Mouse (Mus musculus) hindbrain, postnatal 0 days (tissue): ENCODE measurements around the gene Ccdc102a. TPM values are rescaled to one million over a fixed set of nuclear protein-coding genes. Genes with fewer than 3 reads are reported as not detected.

Experiments
- ATAC-seq: fragments of 200-750 bp; cut with Nextera tagmentation; 2 replicates; pipeline ENCODE4 v1.8.0; 2017; ENCODE audit warnings: mild to moderate bottlenecking, moderate TSS enrichment, moderate library complexity
- DNase-seq: peaks from one replicate; pipeline ENCODE4 v3.0.0-alpha.2; 2015; ENCODE audit warnings: low spot score
- H3K27ac ChIP-seq: fragments of 300-500 bp; sonication (generic); 2 replicates; pipeline ENCODE4 v1.5.1; 2014; ENCODE audit warnings: mild to moderate bottlenecking
- H3K27me3 ChIP-seq: fragments of 300-500 bp; sonication (generic); 2 replicates; pipeline ENCODE4 v1.6.1; 2014; ENCODE audit warnings: low read length, mixed read lengths; ENCODE audit not compliant: insufficient read depth
- H3K36me3 ChIP-seq: fragments of 300-500 bp; sonication (generic); 2 replicates; pipeline ENCODE4 v1.6.1; 2014; ENCODE audit warnings: low read length, mixed read lengths; ENCODE audit not compliant: insufficient read depth
- H3K4me1 ChIP-seq: fragments of 300-500 bp; sonication (generic); 2 replicates; pipeline ENCODE4 v1.6.1; 2014; ENCODE audit warnings: antibody characterized with exemption, low read length, mixed read lengths; ENCODE audit not compliant: insufficient read depth
- H3K4me2 ChIP-seq: fragments of 300-500 bp; sonication (generic); 2 replicates; pipeline ENCODE4 v1.6.1; 2014; ENCODE audit warnings: low read depth, mild to moderate bottlenecking, low read length, moderate library complexity, mixed read lengths
- H3K4me3 ChIP-seq: fragments of 300-500 bp; sonication (generic); 2 replicates; pipeline ENCODE4 v1.5.1; 2014; ENCODE audit warnings: low read length
- H3K9ac ChIP-seq: fragments of 300-500 bp; sonication (generic); replicated peaks from 2 replicates; pipeline ENCODE4 v1.6.1; 2014; ENCODE audit warnings: mild to moderate bottlenecking, low read length, moderate library complexity, mixed read lengths
- H3K9me3 ChIP-seq: fragments of 300-500 bp; sonication (generic); 2 replicates; pipeline ENCODE4 v1.6.1; 2016; ENCODE audit warnings: low read length, mixed read lengths
- CTCF ChIP-seq: IDR thresholded peaks from 2 replicates; pipeline ENCODE4 v1.5.1; 2016; ENCODE audit warnings: antibody characterized with exemption, control low read depth, low read depth
- WGBS: fragments of 180-500 bp; shearing (Covaris S2); extraction: QIAGEN DNeasy Blood & Tissue Kit; methylation state at CpG from one replicate; pipeline ENCODE4 v1.1.7; 2014; 5-methylcytosine and 5-hydroxymethylcytosine counted together
- polyA plus RNA-seq: library from polyadenylated mRNA; unstranded; fragments of >200 nt; fragmentation: Nextera tagmentation; extraction: Ambion mirVana; gene quantifications from 2 replicates; pipeline ENCODE4 v1.2.1, GENCODE M21; 2015
- total RNA-seq: library from RNA; depleted of rRNA; stranded (reverse); fragments of >200 nt; gene quantifications from 2 replicates; pipeline ENCODE4 v1.2.3, GENCODE M21; 2014

The Ccdc102a gene
- total and polyA plus RNA-seq, 2 experiments from 2014 or later = 5.5 to 7.8 TPM

GRCm38 (mm10) chr8:94949010-94949409 lies 31.1 kb upstream of the Ccdc102a start:
- Histone ChIP-seq H3K36me3 (no peaks in the 10 kb centered on the region), H3K4me2 (no peak overlapping the region), H3K4me1 (no peaks in the 10 kb centered on the region; the same call in 1 of the 2 replicates), H3K4me3 (no peak overlapping the region), H3K27ac (no peak overlapping the region), H3K9ac (no peak overlapping the region), H3K9me3 (no peaks in the 10 kb centered on the region), H3K27me3 (no peaks in the 10 kb centered on the region)
- DNase-seq (no peak), ATAC-seq (no peak)
- 90% methylated on average over 4 of the region's 4 CpGs for WGBS
- TF ChIP-seq CTCF = peak; percentile 19; the same call in 1 of the 2 replicates

GRCm38 (mm10) chr8:94948421-94948820 lies 30.5 kb upstream of the Ccdc102a start:
- H3K27ac ChIP-seq = no peak overlapping the region
- no peaks in the 10 kb centered on the region for H3K9me3 ChIP-seq
- no peak for ATAC-seq
- H3K4me3 ChIP-seq = no peak overlapping the region
- H3K4me2 ChIP-seq = no peak overlapping the region
- no peaks in the 10 kb centered on the region for H3K36me3 ChIP-seq
- WGBS = 72% methylated on average over 4 of the region's 4 CpGs
- H3K4me1 ChIP-seq = no peaks in the 10 kb centered on the region; the same call in 1 of the 2 replicates
- H3K9ac ChIP-seq = no peak overlapping the region
- no peak for DNase-seq
- no peaks in the 10 kb centered on the region for H3K27me3 ChIP-seq
- TF ChIP-seq CTCF = no peak

GRCm38 (mm10) chr8:94945185-94945584 lies 27.3 kb upstream of the Ccdc102a start:
- Histone ChIP-seq H3K36me3 (no peaks in the 10 kb centered on the region), H3K9me3 (no peaks in the 10 kb centered on the region), H3K4me3 (no peak overlapping the region), H3K4me2 (no peak overlapping the region), H3K27ac (no peak overlapping the region), H3K4me1 (no peaks in the 10 kb centered on the region; the same call in 1 of the 2 replicates), H3K9ac (no peak overlapping the region), H3K27me3 (no peaks in the 10 kb centered on the region)
- DNase-seq (peak; percentile 16), ATAC-seq (no peak)
- WGBS = 40% methylated on average over 6 of the region's 6 CpGs
- no peak for TF ChIP-seq CTCF

GRCm38 (mm10) chr8:94942566-94942965 lies 24.7 kb upstream of the Ccdc102a start:
- Histone ChIP-seq H3K4me2 (no peak overlapping the region), H3K9ac (no peak overlapping the region), H3K4me3 (no peak overlapping the region), H3K27me3 (no peaks in the 10 kb centered on the region), H3K9me3 (no peaks in the 10 kb centered on the region), H3K36me3 (no peaks in the 10 kb centered on the region), H3K4me1 (no peaks in the 10 kb centered on the region), H3K27ac (no peak overlapping the region)
- 21% methylated on average over 6 of the region's 6 CpGs for WGBS
- ATAC-seq = 0 out of 2 replicates have a peak, but pooled peaks have one; percentile 15
- DNase-seq = peak; percentile 66
- TF ChIP-seq CTCF = peak; percentile 95

GRCm38 (mm10) chr8:94935172-94935571 lies 17.3 kb upstream of the Ccdc102a start:
- no peak for ATAC-seq
- TF ChIP-seq CTCF = no peak
- WGBS = 84% methylated on average over 3 of the region's 3 CpGs
- H3K27me3 ChIP-seq = no peaks in the 10 kb centered on the region
- H3K9me3 ChIP-seq = no peaks in the 10 kb centered on the region
- no peak overlapping the region for H3K9ac ChIP-seq
- no peak overlapping the region for H3K4me2 ChIP-seq
- H3K27ac ChIP-seq = no peak overlapping the region
- no peaks in the 10 kb centered on the region for H3K4me1 ChIP-seq
- H3K36me3 ChIP-seq = no peaks in the 10 kb centered on the region
- H3K4me3 ChIP-seq = no peak overlapping the region
- no peak for DNase-seq

- no peaks in the 10 kb centered on the region for H3K36me3 ChIP-seq
- DNase-seq (no peak), ATAC-seq (no peak)
- 70% methylated on average over 5 of the region's 5 CpGs for WGBS
- no peak for TF ChIP-seq CTCF
- no peak overlapping the region for H3K9ac ChIP-seq
- no peak overlapping the region for H3K4me2 ChIP-seq
- H3K4me3 ChIP-seq = no peak overlapping the region
- no peak overlapping the region for H3K27ac ChIP-seq
- H3K27me3 ChIP-seq = no peaks in the 10 kb centered on the region
- no peaks in the 10 kb centered on the region for H3K4me1 ChIP-seq
- no peaks in the 10 kb centered on the region for H3K9me3 ChIP-seq
Observed at GRCm38 (mm10) chr8:94933918-94934317, 16.0 kb upstream of the Ccdc102a start.

GRCm38 (mm10) chr8:94928227-94928626 lies 10.3 kb upstream of the Ccdc102a start:
- no peak overlapping the region for H3K4me2 ChIP-seq
- H3K9ac ChIP-seq = no peak overlapping the region
- ATAC-seq (no peak), DNase-seq (no peak)
- H3K36me3 ChIP-seq = no peaks in the 10 kb centered on the region
- no peaks in the 10 kb centered on the region for H3K27me3 ChIP-seq
- no peak overlapping the region for H3K4me3 ChIP-seq
- WGBS = 86% methylated on average over 3 of the region's 3 CpGs
- TF ChIP-seq CTCF = no peak
- H3K9me3 ChIP-seq = no peaks in the 10 kb centered on the region
- no peak overlapping the region for H3K27ac ChIP-seq
- H3K4me1 ChIP-seq = no peaks in the 10 kb centered on the region
